Mouse (Mus musculus) CD8-positive naive resting alpha-beta T cell, adult 57 days (primary cell): ENCODE results near the gene D11Wsu47e. TPM values are rescaled to one million over a fixed set of nuclear protein-coding genes. Genes with fewer than 3 reads are reported as not detected.

Experiments
- total RNA-seq: library from RNA; stranded (reverse); gene quantifications from one replicate; pipeline ENCODE4 v1.2.4, GENCODE M21; 2023

Gene D11Wsu47e
- 14.5 TPM for total RNA-seq

GRCm38 (mm10) chr11:113683957-113684706 lies at the start of gene D11Wsu47e, which contains the start of gene Fam104a:
D11Wsu47e (plus strand) TSS chr11:113684412.
Fam104a (minus strand) TSS chr11:113684155.

DNA sequence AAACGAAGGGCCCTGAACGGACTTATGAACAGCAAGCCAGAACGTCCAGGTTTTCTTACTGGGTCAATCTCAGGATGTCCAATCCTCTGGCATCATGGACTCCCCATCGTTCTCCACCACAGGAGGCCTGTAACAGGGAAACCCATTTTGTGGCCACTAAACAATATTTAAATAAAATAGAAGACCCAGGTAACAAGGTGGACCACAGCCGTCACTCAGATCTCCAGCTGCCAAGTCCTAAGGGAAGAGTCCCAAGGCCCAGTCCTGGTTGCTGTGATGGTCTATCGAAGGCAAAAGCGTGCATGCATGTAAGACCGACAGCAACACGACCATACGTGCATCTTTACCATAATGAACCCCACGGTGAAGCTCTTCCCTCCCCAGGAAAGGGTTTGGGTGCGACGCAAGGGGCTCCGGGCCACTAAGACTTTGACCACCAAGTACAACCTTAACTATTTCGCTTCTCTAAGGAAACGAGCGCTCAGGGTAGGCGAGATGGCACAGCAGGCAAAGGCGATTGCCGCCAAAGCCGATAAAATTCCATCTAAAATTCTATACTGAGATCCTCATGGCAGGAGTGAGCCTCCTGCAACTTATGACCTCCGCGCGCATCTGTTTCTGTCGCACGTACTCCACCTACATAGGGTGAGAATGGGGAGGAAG lies 35.4 kb upstream of the D11Wsu47e start, which contains the start of gene Cog1:
Gene Cog1 (plus strand): TSS at position 480 of the 663 bp plus-strand sequence.

DNA sequence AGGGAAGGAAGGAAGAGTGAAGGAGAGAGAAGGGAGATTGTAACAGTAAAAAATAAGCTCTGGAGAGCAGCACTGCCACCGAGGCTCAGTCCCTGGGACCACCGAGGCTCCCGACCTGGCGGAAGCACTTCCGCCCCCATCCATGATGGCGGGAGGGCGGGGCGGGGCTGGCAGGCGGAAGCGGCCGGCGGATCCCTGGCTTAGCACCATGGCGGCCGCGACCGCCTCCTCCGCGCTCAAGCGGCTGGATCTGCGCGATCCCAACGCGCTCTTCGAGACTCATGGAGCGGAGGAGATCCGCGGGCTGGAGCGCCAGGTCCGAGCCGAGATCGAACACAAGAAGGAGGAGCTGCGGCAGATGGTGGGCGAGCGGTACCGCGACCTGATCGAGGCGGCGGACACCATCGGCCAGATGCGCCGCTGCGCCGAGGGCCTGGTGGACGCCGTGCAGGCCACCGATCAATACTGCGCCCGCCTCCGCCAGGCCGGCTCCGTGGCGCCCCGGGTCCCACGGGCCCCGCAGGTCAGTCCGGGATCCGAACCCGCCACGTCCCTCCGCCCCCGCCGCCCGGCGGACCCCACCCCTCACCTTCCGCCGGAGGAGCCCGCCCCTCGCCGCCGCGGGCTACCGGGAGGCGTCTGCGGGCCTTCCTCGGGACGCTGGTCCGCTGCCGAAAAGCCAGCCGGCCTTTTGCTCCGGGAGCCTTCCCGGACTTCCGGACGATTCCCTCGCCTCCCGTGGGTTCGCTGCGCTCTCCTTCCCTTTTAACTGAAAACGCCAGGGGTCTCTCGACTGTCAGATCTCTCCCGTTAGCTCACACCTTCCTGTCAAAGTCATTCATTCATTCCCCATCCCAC lies 34.6 kb upstream of the D11Wsu47e start, which contains the start of gene Slc39a11:
Gene Slc39a11 (minus strand): TSS at position 727 of the 858 bp plus-strand sequence.

GRCm38 (mm10) chr11:113709731-113710256 lies 25.6 kb downstream of the D11Wsu47e start, which contains the start of gene Cpsf4l:
Cpsf4l (minus strand) TSS chr11:113710017.

Other genes with a start within 250 kb of the D11Wsu47e start
- gene Sstr2, start 65.1 kb upstream of the D11Wsu47e start, total RNA-seq, result not detected
- gene Cog1, start 35.2 kb upstream of the D11Wsu47e start, total RNA-seq, result 37.2 TPM
- gene Slc39a11, start 34.3 kb upstream of the D11Wsu47e start, total RNA-seq, result 15.1 TPM
- gene Fam104a, start 257 bp upstream of the D11Wsu47e start, total RNA-seq, result 21.2 TPM
- gene Cpsf4l, start 25.6 kb downstream of the D11Wsu47e start, total RNA-seq, result not detected
- gene Cdc42ep4, start 67.5 kb downstream of the D11Wsu47e start, total RNA-seq, result 2.5 TPM